Mouse (Mus musculus): ENCODE results near the gene Lst1. TPM values are rescaled to one million over a fixed set of nuclear protein-coding genes. Genes with fewer than 3 reads are reported as not detected.

The Lst1 gene
- polyA plus RNA-seq, 2 experiments, result 25.6 to 37.7 TPM

- no peak overlapping the region for H3K9ac ChIP-seq (replicated peaks)
- H3K4me1 ChIP-seq (replicated peaks; ENCODE audit: control insufficient read depth in 2 of 2, insufficient read depth in 2 of 2, low read length in 1 of 2), result peaks cover 0 to 5% of the 10 kb centered on the region in 2 experiments; a peak in 1 of 4 replicates
- DNase-seq (ENCODE audit: low read depth in 3 of 3, low spot score in 3 of 3) (no peak), ATAC-seq (ENCODE audit: insufficient read depth) (no peak)
- no peak overlapping the region for H3K4me2 ChIP-seq (ENCODE audit: low read depth)
- H3K36me3 ChIP-seq (replicated peaks; ENCODE audit: control insufficient read depth, insufficient read depth, low read depth), result peaks cover 16% of the 10 kb centered on the region
- no peak for TF ChIP-seq EP300 (IDR thresholded peaks at IDR 0.05; ENCODE audit: low read depth)
- H3K27ac ChIP-seq, result no peak overlapping the region
- no peaks in the 10 kb centered on the region for H3K9me3 ChIP-seq (ENCODE audit: control insufficient read depth, low read length)
- H3K4me3 ChIP-seq (ENCODE audit: insufficient read depth in 1 of 2, low read depth in 2 of 2, low read length in 2 of 2), result no peak overlapping the region
- no peaks in the 10 kb centered on the region for H3K27me3 ChIP-seq (ENCODE audit: control insufficient read depth, insufficient read depth, low read length)
- WGBS (ENCODE audit: insufficient replicate concordance), result 76% methylated on average over 10 of the region's 10 CpGs
Measured at GRCm38 (mm10) chr17:35231022-35231421, 42.8 kb upstream of the Lst1 start.

- WGBS (ENCODE audit: insufficient replicate concordance), result 63% methylated on average over 14 of the region's 14 CpGs
- no peak overlapping the region for H3K4me2 ChIP-seq (ENCODE audit: low read depth)
- TF ChIP-seq EP300 (IDR thresholded peaks at IDR 0.05; ENCODE audit: low read depth), result no peak
- no peak for TF ChIP-seq CTCF (IDR thresholded peaks at IDR 0.05; ENCODE audit: low read depth)
- no peak overlapping the region for H3K9ac ChIP-seq (replicated peaks)
- DNase-seq (ENCODE audit: low read depth in 3 of 3, low spot score in 3 of 3) (no peak), ATAC-seq (ENCODE audit: insufficient read depth) (no peak)
- no peaks in the 10 kb centered on the region for H3K4me1 ChIP-seq (replicated peaks; ENCODE audit: control insufficient read depth in 2 of 2, insufficient read depth in 2 of 2, low read length in 1 of 2)
- H3K27ac ChIP-seq, result no peak overlapping the region
- peaks cover 14% of the 10 kb centered on the region for H3K36me3 ChIP-seq (replicated peaks; ENCODE audit: control insufficient read depth, insufficient read depth, low read depth)
- no peaks in the 10 kb centered on the region for H3K9me3 ChIP-seq (ENCODE audit: control insufficient read depth, low read length)
- H3K27me3 ChIP-seq (ENCODE audit: control insufficient read depth, insufficient read depth, low read length), result no peaks in the 10 kb centered on the region
- H3K4me3 ChIP-seq (ENCODE audit: insufficient read depth in 1 of 2, low read depth in 2 of 2, low read length in 2 of 2), result no peak overlapping the region
Measured at GRCm38 (mm10) chr17:35226561-35227046, 38.4 kb upstream of the Lst1 start.

GRCm38 (mm10) chr17:35225456-35225855 lies 37.2 kb upstream of the Lst1 start:
- H3K27ac ChIP-seq, result no peak overlapping the region
- no peak overlapping the region for H3K4me2 ChIP-seq (ENCODE audit: low read depth)
- TF ChIP-seq CTCF (IDR thresholded peaks at IDR 0.05; ENCODE audit: low read depth) (no peak), EP300 (IDR thresholded peaks at IDR 0.05; ENCODE audit: low read depth) (no peak)
- H3K9ac ChIP-seq (replicated peaks), result no peak overlapping the region
- H3K36me3 ChIP-seq (replicated peaks; ENCODE audit: control insufficient read depth, insufficient read depth, low read depth), result peaks cover 9% of the 10 kb centered on the region
- no peaks in the 10 kb centered on the region for H3K27me3 ChIP-seq (ENCODE audit: control insufficient read depth, insufficient read depth, low read length)
- no peaks in the 10 kb centered on the region for H3K4me1 ChIP-seq (replicated peaks; ENCODE audit: control insufficient read depth in 2 of 2, insufficient read depth in 2 of 2, low read length in 1 of 2)
- no peak for DNase-seq (ENCODE audit: low read depth in 3 of 3, low spot score in 3 of 3)
- no peaks in the 10 kb centered on the region for H3K9me3 ChIP-seq (ENCODE audit: control insufficient read depth, low read length)
- no peak overlapping the region for H3K4me3 ChIP-seq (ENCODE audit: insufficient read depth in 1 of 2, low read depth in 2 of 2, low read length in 2 of 2)
- WGBS (ENCODE audit: insufficient replicate concordance), result 83% methylated on average over 5 of the region's 5 CpGs
- no peak for ATAC-seq (ENCODE audit: insufficient read depth)

GRCm38 (mm10) chr17:35224641-35225040 lies 36.4 kb upstream of the Lst1 start:
- no peaks in the 10 kb centered on the region for H3K9me3 ChIP-seq (ENCODE audit: control insufficient read depth, low read length)
- H3K4me1 ChIP-seq (replicated peaks; ENCODE audit: control insufficient read depth in 2 of 2, insufficient read depth in 2 of 2, low read length in 1 of 2), result 0 out of 4 replicates have a peak, but pooled peaks cover 0 to 3% of the 10 kb centered on the region in 2 experiments
- H3K27ac ChIP-seq, result no peak overlapping the region
- DNase-seq (ENCODE audit: low read depth in 3 of 3, low spot score in 3 of 3) (no peak), ATAC-seq (ENCODE audit: insufficient read depth) (no peak)
- H3K4me2 ChIP-seq (ENCODE audit: low read depth), result no peak overlapping the region
- TF ChIP-seq CTCF (IDR thresholded peaks at IDR 0.05; ENCODE audit: low read depth) (no peak), EP300 (IDR thresholded peaks at IDR 0.05; ENCODE audit: low read depth) (no peak)
- no peak overlapping the region for H3K4me3 ChIP-seq (ENCODE audit: insufficient read depth in 1 of 2, low read depth in 2 of 2, low read length in 2 of 2)
- H3K36me3 ChIP-seq (replicated peaks; ENCODE audit: control insufficient read depth, insufficient read depth, low read depth), result peaks cover 6% of the 10 kb centered on the region
- WGBS (ENCODE audit: insufficient replicate concordance), result 80% methylated on average over 4 of the region's 4 CpGs
- H3K27me3 ChIP-seq (ENCODE audit: control insufficient read depth, insufficient read depth, low read length), result no peaks in the 10 kb centered on the region
- H3K9ac ChIP-seq (replicated peaks), result no peak overlapping the region

GRCm38 (mm10) chr17:35222299-35222698 lies 34.1 kb upstream of the Lst1 start:
- Histone ChIP-seq H3K4me1 (replicated peaks; ENCODE audit: control insufficient read depth in 2 of 2, insufficient read depth in 2 of 2, low read length in 1 of 2) (peaks cover 0 to 9% of the 10 kb centered on the region in 2 experiments; a peak in 1 of 4 replicates), H3K9me3 (ENCODE audit: control insufficient read depth, low read length) (no peaks in the 10 kb centered on the region), H3K4me3 (ENCODE audit: insufficient read depth in 1 of 2, low read depth in 2 of 2, low read length in 2 of 2) (no peak overlapping the region), H3K27ac (no peak overlapping the region), H3K36me3 (replicated peaks; ENCODE audit: control insufficient read depth, insufficient read depth, low read depth) (no peaks in the 10 kb centered on the region; the same call in 1 of the 2 replicates), H3K27me3 (ENCODE audit: control insufficient read depth, insufficient read depth, low read length) (no peaks in the 10 kb centered on the region), H3K4me2 (ENCODE audit: low read depth) (no peak overlapping the region), H3K9ac (replicated peaks) (no peak overlapping the region)
- WGBS (ENCODE audit: insufficient replicate concordance), result 39% methylated on average over 6 of the region's 6 CpGs
- TF ChIP-seq CTCF (IDR thresholded peaks at IDR 0.05; ENCODE audit: low read depth) (no peak), EP300 (IDR thresholded peaks at IDR 0.05; ENCODE audit: low read depth) (no peak)
- no peak for ATAC-seq (ENCODE audit: insufficient read depth)
- DNase-seq (ENCODE audit: low read depth in 3 of 3, low spot score in 3 of 3), result no peak

Data from liver, embryonic 14.5 days (tissue).